Mouse (Mus musculus): ENCODE measurements around the gene Srcap.
"Not testable (repeated sequence)": the region's sequence is repeated elsewhere in the genome, so short reads cannot be mapped to it uniquely, and the experiment has no call there.

Srcap gene

DNA sequence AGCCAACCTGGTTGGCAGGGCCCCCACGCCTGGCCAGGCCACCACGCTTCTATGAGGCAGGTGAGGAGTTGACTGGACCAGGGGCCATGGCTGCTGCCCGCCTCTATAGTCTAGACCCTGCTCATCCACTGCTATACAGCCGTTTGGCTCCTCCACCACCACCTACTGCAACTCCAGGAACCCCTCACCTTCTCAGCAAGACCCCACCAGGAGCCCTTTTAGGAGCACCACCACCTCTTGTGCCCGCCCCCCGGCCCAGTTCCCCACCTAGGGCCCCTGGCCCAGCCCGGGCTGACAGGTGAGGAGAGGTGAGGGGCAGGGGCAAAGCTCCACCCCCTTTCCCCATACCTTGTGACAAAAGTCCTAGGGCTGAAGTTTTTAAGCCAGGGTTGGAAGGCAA, 21.8 kb upstream of the Srcap start:
- no peak for DNase-seq (ENCODE audit: low spot score in 2 of 2)

DNA sequence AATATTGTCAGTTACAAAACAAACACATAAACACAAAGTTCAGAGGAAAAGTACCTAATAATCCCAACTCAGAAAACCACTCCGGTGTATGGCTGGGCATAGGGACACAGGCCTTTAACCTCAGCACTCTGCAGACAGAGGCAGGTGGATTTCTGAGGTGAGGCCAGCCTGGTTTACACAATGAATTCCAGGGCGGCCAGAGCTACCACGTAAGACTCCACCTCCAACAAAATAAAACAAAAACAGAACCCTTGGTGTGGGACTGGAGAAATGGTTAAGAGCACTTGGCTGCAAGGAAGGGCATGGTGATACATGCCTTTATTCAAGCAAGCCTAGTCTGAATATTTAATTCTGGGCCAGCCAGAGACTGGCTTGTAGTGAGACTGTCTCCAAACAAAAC, 19.9 kb upstream of the Srcap start:
- no peak for DNase-seq (ENCODE audit: low spot score in 2 of 2)

DNA sequence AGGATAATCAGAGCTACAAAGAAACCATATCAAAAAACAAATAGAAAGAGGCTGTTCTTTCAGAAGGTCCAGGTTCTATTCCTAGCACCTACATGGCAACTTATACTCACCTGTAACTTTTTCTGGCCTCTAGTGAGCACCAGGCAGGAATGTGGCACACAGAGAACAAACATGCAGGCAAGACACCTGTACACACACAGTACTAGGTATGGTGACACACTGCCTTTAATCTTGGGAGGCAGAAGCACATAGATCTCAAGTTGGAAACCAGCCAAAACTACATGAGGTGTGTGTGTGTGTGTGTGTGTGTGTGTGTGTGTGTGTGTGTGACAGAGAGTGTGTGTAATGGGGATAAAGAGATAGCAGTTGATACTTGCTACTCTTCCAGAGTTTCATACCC, 17.1 kb upstream of the Srcap start:
- DNase-seq (ENCODE audit: low spot score in 2 of 2), result no peak

DNA sequence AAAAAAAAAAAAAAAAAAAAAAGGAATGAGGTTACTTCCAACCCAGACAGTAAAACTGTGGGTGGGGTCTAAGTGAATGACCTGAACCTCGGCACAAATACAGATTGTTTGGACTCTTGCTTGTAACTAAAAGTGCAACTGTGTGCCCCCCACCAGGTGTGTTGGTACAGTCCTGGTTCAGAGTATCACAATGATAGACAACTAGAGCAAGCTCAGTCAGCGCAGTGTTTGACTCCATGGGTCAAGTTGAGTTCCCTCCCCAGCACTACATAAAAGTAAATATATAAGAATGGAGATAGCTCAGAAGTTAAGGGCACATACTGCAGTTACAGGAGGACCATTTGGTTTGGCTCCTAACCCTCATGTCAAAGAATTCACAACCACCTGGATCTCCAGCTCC, 14.4 kb upstream of the Srcap start:
- no peak for DNase-seq (ENCODE audit: low spot score in 2 of 2)

DNA sequence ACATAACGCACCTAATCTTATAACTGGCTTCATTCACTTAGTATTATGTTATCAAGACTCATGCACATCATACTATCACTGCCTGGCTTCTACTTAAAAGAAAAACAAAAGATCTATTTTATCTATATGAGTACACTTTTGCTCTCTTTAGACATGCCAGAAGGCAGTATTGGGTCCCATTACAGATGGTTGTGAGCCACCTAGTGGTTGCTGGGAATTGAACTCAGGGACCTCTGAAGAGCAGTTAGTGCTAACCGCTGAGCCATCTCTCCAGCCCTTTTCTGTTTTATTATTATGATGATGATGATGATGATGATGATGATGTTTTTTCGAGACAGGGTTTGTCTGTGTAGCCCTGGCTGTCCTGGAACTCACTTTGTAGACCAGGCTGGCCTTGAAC, 13.4 kb upstream of the Srcap start:
- peak; percentile 48 to 62 for DNase-seq (ENCODE audit: low spot score in 2 of 2)

DNA sequence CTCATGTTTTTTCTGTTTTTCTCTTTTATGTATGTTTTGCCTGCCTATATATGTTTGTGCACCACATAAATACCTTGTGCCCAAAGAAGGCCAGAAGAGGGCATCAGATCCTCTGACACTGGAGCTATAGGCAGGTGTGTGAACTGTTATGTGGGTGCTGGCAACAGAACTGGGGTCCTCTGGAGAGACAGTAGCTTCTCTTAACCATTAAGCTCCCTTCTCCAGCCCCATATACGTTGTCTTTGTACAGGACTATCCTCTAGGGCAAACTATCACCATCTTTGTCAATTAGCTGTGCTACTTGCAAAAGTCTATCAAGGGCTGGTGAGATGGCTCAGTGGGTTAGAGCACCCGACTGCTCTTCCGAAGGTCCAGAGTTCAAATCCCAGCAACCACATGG, 3.5 kb upstream of the Srcap start:
- DNase-seq (ENCODE audit: low spot score in 2 of 2), result no peak

DNA sequence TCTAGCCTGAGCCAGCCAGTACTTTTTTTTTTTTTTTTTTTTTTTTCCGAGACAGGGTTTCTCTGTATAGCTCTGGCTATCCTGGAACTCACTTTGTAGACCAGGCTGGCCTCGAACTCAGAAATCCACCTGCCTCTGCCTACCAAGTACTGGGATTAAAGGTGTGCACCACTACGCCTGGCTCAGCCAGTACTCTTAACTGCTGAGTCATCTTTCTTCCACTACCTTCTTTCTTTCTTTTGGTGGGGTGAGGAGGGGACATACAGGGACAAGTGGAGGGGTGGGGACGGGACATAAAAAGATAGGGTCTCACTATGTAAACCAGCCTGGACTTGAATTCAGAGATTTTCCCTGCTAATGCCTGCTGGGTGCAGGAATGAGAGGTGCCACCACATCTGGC, 2.0 kb upstream of the Srcap start:
- not testable (repeated sequence) for DNase-seq (ENCODE audit: low spot score in 2 of 2)

DNA sequence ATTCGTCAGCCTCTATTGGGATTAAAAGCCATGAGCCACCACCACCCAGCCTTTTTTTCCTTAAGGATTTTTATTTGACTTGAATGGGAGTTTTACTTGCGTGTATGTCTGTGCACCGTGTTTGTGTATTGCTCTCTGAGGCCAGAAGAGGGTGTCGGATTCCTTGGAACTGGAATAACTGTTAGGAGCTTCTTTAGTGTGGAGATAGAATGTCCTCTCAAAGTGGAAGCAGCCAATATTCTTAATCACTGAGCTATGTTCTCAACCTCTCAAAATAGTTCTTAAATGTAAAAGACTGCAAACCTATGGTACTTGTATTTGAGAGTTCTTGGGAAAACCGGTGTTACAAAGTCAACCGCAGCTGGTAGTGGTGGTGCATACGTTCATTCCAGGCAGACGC, 542 bp upstream of the Srcap start:
- no peak for DNase-seq (ENCODE audit: low spot score in 2 of 2)

DNA sequence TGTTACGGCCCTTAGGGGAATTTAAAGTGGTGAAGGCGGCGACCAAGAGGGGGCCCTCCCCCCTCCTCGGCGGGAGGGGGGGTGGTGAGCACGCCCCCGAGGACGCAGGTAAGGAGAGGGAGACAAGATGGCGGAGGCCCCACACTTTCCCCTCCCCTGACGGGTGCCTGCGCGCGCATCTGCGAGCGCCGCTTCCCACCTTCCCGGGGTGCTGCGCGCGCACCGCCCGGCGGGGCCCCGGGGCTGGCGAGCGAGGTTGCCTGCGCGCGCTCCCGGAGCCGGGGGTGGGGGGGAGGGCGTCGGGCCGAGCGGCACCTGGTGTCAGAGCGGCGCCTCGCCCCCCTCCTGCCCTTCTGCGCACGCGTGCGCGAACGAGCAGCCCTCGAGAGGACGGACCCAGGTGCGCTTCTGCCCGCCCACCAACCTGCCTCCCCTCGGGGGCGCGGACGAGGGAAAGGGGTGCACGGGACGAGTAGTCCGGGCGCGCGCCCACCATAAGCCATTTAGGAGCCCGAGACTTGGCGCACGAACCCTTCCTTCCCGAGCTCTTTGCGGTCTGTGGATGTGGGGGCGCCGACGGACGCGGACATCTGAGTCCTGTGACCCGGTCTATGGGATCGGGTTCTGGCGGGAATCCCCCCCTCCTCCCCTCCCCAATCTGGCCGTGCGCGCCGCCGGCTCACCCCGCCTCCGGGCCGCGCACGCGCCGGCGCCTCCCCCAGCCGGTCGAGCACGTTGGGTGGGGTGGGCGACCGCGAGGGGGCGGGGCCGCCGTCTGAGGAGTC, 640 bp downstream of the Srcap start:
- peak; percentile 95 to 98 for DNase-seq (ENCODE audit: low spot score in 2 of 2)

DNA sequence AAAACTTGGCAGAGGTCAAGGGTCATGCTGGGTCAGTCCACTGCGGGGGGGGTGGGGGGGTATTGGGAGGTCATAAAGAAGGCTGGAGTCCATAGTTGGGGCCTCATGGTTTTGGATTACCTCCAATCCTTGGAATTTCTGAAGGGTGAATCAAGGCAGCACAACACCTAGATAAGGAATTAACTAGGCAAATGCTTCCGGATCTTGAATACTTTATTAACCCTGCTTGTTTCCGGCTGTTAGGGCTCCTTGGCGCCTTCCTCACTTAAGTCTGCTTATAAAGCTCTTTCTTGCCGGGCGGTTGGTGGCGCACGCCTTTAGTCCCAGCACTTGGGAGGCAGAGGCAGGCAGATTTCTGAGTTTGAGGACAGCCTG, 1.2 kb downstream of the Srcap start:
- peak in 1 of 2 experiments; percentile 4 for DNase-seq (ENCODE audit: low spot score in 2 of 2)

DNA sequence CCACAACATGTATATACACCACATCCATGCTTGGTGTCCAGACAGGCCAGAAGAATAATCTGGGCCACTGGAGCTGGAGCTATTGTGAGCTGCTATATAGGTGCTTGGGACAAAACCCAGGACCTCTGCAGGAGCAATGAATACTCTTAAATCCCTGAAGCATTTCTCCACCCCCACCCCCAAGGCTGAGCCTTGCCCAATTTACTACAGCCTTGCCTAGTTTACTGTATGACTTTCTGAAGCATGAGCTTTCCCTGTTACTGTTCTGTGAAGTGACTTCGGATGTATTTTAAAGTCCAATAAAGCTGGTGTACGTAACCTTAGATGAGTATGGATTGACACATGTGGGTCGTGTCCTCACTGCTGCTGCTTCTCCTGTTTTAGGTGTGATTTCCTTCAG, 2.0 kb downstream of the Srcap start:
- DNase-seq (ENCODE audit: low spot score in 2 of 2), result no peak

DNA sequence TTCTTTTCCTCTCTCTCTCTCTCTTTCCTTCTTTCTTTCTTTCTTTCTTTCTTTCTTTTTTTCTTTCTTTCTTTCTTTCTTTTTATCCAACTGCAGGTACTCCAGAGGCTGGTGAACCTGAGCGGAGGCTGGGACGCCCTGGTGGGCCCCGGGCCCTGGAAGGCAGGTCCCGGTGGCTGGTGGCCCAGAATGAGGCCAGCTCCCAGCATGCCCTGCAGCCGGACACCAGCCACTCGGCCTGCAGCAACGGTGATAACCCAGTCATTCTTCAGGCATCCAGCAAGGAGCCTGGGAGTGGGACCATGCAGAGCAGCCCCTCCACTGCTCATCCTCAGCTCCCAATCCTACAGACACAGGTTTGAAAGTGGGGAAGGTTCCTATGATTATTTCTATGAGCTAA, 4.1 kb downstream of the Srcap start:
- no peak for DNase-seq (ENCODE audit: low spot score in 2 of 2)

DNA sequence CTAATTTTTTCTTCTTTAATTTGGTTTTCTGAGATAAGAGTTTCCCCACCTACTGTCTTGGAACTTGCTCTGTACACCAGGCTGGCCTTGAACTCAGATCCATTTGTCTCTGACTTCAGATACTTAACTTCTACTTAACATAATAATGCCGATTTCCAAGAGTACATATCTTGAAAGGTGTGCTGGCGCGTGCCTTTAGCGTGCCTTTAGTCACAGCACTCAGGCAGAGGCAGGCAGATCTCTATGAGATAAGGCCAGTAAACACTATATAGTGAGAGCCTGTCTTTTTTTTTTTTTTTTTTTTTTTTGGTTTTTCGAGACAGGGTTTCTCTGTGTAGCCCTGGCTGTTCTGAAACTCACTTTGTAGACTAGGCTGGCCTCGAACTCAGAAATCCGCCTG, 4.6 kb downstream of the Srcap start:
- DNase-seq (ENCODE audit: low spot score in 2 of 2), result no peak

DNA sequence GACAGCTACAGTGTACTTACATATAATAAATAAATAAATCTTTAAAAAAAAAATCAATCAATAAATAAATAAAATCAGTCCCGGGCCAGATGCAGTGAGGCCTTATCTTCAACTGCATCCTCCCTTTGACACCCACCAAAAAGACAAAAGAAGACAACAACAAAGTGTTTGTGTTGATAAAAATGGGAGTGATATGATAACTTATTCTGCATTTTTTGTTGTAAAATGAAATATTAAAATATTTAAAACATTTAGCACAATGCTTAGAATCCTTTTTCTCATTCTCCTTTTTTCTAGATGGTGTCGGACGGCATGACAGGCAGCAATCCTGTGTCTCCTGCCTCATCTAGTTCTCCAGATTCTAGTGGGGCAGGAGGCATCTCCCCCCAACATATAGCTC, 7.5 kb downstream of the Srcap start, which contains the start of gene Gm42715:
TSS of gene Gm42715 (plus strand) at position 301 of the 400 bp plus-strand sequence.
- no peak for DNase-seq (ENCODE audit: low spot score in 2 of 2)

DNA sequence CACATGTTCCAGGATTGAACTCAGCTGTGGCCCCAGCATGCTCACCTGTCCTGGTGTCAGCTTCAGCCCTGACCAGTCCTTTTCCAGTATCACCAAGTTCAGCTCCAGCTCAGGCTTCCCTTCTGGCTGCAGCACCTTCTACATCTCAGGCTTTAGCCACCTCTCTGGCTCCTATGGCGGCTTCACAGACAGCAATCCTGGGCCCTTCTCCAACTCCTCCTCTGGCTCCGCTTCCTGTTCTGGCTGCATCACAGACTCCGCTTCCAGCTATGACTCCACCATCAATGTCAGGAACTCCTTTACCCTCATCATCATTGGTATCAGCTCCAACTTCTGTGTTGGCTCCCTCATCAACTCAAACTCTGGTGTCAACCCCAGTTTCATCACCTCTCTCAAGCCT, 29.9 kb downstream of the Srcap start:
- DNase-seq (ENCODE audit: low spot score in 2 of 2), result no peak

DNA sequence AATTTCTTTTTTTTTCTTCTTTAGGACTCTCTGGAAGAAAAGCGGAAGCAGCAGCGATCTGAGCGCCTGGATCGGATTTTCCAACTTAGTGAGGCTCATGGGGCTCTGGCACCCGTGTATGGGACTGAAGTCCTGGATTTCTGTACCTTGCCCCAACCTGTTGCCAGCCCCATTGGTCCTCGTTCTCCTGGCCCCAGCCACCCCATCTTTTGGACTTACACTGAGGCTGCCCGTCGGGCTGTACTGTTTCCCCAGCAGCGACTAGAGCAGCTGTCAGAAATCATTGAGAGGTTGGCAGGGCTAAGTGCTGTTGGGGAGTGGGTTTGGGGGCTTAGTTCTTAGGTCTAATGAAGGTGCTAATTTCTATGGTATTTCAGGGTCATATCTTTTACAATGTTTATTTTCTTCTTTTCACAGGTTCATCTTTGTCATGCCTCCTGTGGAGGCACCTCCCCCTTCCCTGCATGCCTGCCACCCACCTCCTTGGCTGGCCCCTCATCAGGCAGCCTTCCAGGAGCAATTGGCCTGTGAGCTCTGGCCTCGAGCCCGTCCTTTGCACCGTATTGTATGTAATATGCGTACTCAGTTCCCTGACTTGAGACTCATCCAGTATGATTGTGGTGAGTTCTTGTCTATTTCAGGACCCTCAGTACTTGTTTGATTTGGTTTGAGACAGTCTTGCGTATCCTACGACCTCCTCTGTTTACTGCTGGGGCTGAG, 37.5 kb downstream of the Srcap start:
- no peak for DNase-seq (ENCODE audit: low spot score in 2 of 2)

DNA sequence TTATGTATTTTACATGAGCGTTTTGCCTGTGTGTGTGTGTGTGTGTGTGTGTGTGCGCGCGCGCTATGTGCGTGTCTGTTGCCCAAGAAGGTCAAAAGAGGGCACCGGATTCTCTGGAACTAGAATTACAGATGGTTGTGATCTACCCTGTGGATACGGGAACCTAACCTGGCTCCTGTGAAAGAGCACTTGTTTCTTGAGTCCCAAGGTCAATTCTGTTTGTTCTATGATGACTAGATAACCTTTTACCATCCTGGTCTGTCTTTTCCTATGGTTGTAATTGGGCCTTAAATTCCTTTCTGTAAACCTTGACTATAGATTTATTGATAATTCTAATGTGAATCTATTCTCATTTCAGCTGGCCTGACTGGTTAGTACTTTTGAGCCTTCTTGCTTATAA, 39.8 kb downstream of the Srcap start:
- DNase-seq (ENCODE audit: low spot score in 2 of 2), result no peak

DNA sequence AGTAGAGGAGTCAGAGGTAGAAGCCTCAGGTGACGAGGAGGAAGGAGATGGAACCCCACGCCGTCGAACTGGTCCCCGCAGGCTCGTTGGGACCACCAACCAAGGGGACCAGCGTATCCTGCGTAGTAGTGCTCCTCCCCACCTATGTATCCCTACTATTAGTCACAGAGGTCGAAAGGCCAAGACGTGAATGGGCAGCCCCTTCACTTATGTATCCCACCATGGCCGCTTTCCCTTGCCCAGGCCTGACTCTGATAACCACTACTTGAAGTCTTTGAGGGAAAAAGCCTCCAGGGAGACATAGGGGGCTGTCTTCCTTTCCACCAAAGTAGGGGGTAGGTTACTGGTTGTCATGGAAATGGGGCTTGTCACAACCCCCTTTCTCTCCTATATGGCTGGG, 48.8 kb downstream of the Srcap start:
- no peak for DNase-seq (ENCODE audit: low spot score in 2 of 2)

DNA sequence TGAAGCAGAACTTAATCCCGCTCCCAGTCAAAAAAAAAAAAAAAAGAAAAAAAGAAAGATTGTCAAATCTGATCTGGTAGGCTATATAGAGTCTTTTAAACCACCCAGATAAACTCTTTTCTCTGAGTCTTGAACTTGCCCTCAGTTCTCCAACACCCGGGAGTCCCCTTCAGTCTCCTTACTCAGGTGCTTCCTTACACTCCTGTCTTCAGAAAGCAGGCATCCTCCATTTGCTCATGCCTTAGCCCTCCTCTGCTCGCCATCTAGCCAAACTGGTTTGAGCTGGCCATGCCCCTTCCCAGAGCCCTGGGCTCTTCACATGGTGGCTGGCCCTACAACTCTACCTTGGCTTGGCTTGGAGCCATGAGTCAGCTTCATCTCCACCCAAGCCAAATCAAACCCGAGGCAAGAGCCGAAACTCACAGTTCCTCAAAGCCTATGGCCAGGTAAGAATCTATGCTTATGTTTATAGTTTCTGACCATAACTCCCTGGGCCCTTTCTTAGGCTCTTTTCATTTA, 49.6 kb downstream of the Srcap start, which contains the start of gene Tmem265:
TSS of gene Tmem265 (plus strand) at position 51 of the 519 bp plus-strand sequence.
- no peak for DNase-seq (ENCODE audit: low spot score in 2 of 2)

DNA sequence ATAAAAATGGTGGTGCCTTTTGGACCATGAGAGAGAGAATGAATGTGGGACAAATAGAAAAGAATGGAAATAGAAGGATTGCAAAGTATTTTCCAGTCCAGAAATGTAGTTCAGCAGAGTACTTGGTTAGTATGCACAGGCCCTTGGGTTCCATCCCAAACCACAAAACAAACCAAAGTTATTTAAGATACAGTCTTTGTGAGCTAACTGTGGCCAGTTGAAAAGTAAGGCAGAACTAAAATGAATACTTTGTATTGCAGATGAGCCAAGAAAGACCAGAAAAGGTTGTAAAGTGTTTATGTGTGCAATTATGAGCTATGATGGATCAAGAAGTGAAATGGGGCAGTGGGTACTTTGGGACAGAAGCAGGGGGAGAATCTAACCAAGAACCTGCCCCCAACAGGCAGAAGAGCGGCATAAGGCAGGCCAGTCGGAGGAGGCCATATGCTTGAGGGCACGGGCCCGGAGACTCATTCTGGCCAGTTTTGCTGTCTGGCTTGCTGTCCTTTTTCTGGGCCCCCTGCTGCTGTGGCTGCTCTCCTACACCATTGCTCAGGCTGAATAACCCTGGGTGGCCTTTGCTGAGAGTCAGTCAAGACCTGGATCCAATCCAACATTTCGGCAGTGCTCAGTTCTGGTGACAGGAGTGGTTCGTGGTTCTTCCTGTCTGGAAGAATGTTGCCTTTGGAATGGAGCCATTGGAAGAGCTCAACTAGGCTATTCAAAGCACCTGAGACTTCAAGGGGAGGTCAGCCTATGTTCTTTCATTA, 52.8 kb downstream of the Srcap start:
- DNase-seq (ENCODE audit: low spot score in 2 of 2), result no peak

DNA sequence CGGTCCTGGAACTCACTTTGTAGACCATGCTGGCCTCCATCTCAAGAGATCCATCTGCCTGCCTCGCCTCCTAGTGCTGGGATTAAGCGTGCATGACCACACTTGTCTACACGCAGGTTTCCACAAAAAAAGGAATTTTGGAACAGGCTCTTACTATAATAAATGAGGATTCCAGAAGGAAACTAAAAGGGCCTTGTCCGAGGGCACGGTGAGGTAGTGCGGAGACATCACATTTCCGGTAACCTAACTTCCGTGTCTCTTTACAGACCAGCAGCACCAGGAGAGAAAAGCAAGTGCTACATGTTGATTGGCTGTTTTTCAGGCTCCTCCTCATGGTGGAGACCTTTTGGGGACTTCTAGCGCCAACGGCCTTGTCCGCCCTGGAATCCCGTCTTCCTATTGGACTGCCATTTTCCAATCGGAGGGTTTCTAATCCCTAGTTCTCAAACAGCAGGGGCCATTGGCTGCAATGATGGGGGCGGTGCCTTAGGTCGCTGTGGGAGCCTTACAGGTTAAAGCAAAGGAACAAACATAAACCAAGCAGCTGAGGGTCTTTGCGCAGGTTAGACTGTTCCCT, 61.2 kb downstream of the Srcap start, which contains the start of gene Phkg2:
TSS of gene Phkg2 (plus strand) at position 446 of the 577 bp plus-strand sequence.
- DNase-seq (ENCODE audit: low spot score in 2 of 2), result peak; percentile 85 to 91

DNA sequence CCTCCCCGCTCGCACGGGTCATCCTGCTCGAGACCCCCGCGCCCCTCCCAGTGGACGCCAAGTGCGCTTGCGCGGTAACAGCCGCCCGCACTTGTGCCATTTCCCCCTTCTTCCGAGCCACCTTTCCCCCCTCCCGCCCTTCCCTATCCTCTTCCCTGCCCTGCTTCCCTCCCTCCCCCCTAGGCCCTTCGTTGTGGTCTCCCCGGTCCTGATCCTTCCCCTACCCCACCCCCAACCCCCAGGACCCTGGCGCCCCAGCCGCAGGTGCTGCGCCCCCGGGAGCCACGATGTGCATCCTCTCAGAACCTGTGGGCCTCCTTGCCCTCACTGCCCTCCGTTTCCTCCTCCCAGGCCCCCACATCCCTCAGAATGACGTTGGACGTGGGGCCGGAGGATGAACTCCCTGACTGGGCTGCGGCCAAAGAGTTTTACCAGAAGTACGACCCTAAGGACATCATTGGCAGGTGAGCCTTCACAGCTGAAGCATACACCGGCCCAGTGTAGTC, 61.8 kb downstream of the Srcap start:
- DNase-seq (ENCODE audit: low spot score in 2 of 2), result peak; percentile 16 to 31
